Mouse (Mus musculus) heart, embryonic 13.5 days (tissue): ENCODE data around the gene Fignl2. TPM values are rescaled to one million over a fixed set of nuclear protein-coding genes. Genes with fewer than 3 reads are reported as not detected.

Experiments
- ATAC-seq: fragments of 200-750 bp; cut with Nextera tagmentation; 2 replicates; pipeline ENCODE4 v1.8.0; 2017; ENCODE audit warnings: moderate TSS enrichment; ENCODE audit not compliant: insufficient number of reproducible peaks, low FRiP score, low TSS enrichment; ENCODE audit errors: extremely low read depth
- H3K27ac ChIP-seq: fragments of 300-500 bp; sonication (generic); replicated peaks from 2 replicates; pipeline ENCODE4 v1.5.1; 2015; ENCODE audit warnings: moderate library complexity, mild to moderate bottlenecking, inconsistent platforms
- H3K27me3 ChIP-seq: fragments of 300-500 bp; sonication (generic); replicated peaks from 2 replicates; pipeline ENCODE4 v1.6.1; 2015; ENCODE audit warnings: mild to moderate bottlenecking, inconsistent platforms
- H3K36me3 ChIP-seq: fragments of 300-500 bp; sonication (generic); 2 replicates; pipeline ENCODE4 v1.6.1; 2015; ENCODE audit warnings: mild to moderate bottlenecking, inconsistent platforms
- H3K4me1 ChIP-seq: fragments of 300-500 bp; sonication (generic); 2 replicates; pipeline ENCODE4 v1.6.1; 2015; ENCODE audit warnings: inconsistent platforms
- H3K4me2 ChIP-seq: fragments of 300-500 bp; sonication (generic); 2 replicates; pipeline ENCODE4 v1.6.1; 2015; ENCODE audit warnings: inconsistent platforms, mild to moderate bottlenecking, moderate library complexity
- H3K4me3 ChIP-seq: fragments of 300-500 bp; sonication (generic); 2 replicates; pipeline ENCODE4 v1.5.1; 2015; ENCODE audit warnings: moderate library complexity, mild to moderate bottlenecking, inconsistent platforms
- H3K9ac ChIP-seq: fragments of 300-500 bp; sonication (generic); 2 replicates; pipeline ENCODE4 v1.6.1; 2015; ENCODE audit warnings: inconsistent platforms, mild to moderate bottlenecking, moderate library complexity
- H3K9me3 ChIP-seq: fragments of 300-500 bp; sonication (generic); 2 replicates; pipeline ENCODE4 v1.6.1; 2016; ENCODE audit warnings: inconsistent platforms
- WGBS: fragments of 180-500 bp; shearing (Covaris S2); methylation state at CpG from one replicate; pipeline ENCODE4 v1.1.7; 2015; ENCODE audit warnings: mixed read lengths; 5-methylcytosine and 5-hydroxymethylcytosine counted together
- polyA plus RNA-seq: library from polyadenylated mRNA; unstranded; fragments of >200 nt; fragmentation: Nextera tagmentation; extraction: Ambion mirVana; gene quantifications from 2 replicates; pipeline ENCODE4 v1.2.1, GENCODE M21; 2015

The Fignl2 gene
- polyA plus RNA-seq, 1 experiment from 2014 or later = 0.08 TPM

- no peak overlapping the region for H3K27ac ChIP-seq
Observed at GRCm38 (mm10) chr15:101005717-101006116, 72.7 kb downstream of the Fignl2 start.

GRCm38 (mm10) chr15:101004538-101004937, 73.8 kb downstream of the Fignl2 start:
- Histone ChIP-seq H3K4me3 (no peak overlapping the region), H3K4me1 (peaks cover 6% of the 10 kb centered on the region), H3K27me3 (peaks cover 40% of the 10 kb centered on the region), H3K9me3 (no peaks in the 10 kb centered on the region), H3K4me2 (no peak overlapping the region), H3K27ac (no peak overlapping the region), H3K9ac (no peak overlapping the region), H3K36me3 (no peaks in the 10 kb centered on the region)
- WGBS = 61% methylated on average over 3 of the region's 3 CpGs
- no peak for ATAC-seq

More at GRCm38 (mm10) chr15:101005717-101006116, 72.7 kb downstream of the Fignl2 start:
- peaks cover 6% of the 10 kb centered on the region for H3K4me1 ChIP-seq
- ATAC-seq = no peak
- H3K9me3 ChIP-seq = no peaks in the 10 kb centered on the region
- no peak overlapping the region for H3K9ac ChIP-seq
- H3K4me2 ChIP-seq = no peak overlapping the region
- H3K27me3 ChIP-seq = peaks cover 40% of the 10 kb centered on the region
- H3K36me3 ChIP-seq = no peaks in the 10 kb centered on the region
- WGBS = 76% methylated on average over 8 of the region's 8 CpGs
- no peak overlapping the region for H3K4me3 ChIP-seq

- Histone ChIP-seq H3K27me3 (peaks cover 26% of the 10 kb centered on the region; the same call in 1 of the 2 replicates), H3K4me1 (peaks cover 6% of the 10 kb centered on the region), H3K27ac (no peak overlapping the region), H3K36me3 (no peaks in the 10 kb centered on the region), H3K4me2 (no peak overlapping the region), H3K9me3 (no peaks in the 10 kb centered on the region), H3K9ac (no peak overlapping the region), H3K4me3 (no peak overlapping the region)
- 82% methylated on average over 3 of the region's 3 CpGs for WGBS
- no peak for ATAC-seq
Observed at GRCm38 (mm10) chr15:101002466-101002865, 75.9 kb downstream of the Fignl2 start.

- peaks cover 2% of the 10 kb centered on the region; the same call in 1 of the 2 replicates for H3K4me1 ChIP-seq
- ATAC-seq = no peak
- H3K9me3 ChIP-seq = no peaks in the 10 kb centered on the region
- no peak overlapping the region for H3K4me3 ChIP-seq
- no peak overlapping the region for H3K27ac ChIP-seq
- H3K9ac ChIP-seq = no peak overlapping the region
- H3K36me3 ChIP-seq = no peaks in the 10 kb centered on the region
- H3K27me3 ChIP-seq = peaks cover 26% of the 10 kb centered on the region; the same call in 1 of the 2 replicates
- 92% methylated on average over 1 of the region's 1 CpGs for WGBS
- no peak overlapping the region for H3K4me2 ChIP-seq
Observed at GRCm38 (mm10) chr15:101001685-101002084, 76.7 kb downstream of the Fignl2 start.

Other genes starting within 250 kb of the Fignl2 start
- 0.29 and 0.88 TPM in 2 replicates for gene Scn8a, start 208.7 kb downstream of the Fignl2 start, polyA plus RNA-seq
- not detected in 2 replicates for gene Gm47841, start 31.2 kb downstream of the Fignl2 start, polyA plus RNA-seq
- gene Ankrd33, start 37.2 kb upstream of the Fignl2 start, polyA plus RNA-seq = not detected in 2 replicates
- gene Acvrl1, start 50.0 kb upstream of the Fignl2 start, polyA plus RNA-seq = 7.0 and 7.4 TPM in 2 replicates
- 5.4 and 6.0 TPM in 2 replicates for gene Acvr1b, start 95.5 kb upstream of the Fignl2 start, polyA plus RNA-seq
- gene Grasp, start 145.6 kb upstream of the Fignl2 start, polyA plus RNA-seq = 3.8 and 4.4 TPM in 2 replicates
- 10.4 and 10.8 TPM in 2 replicates for gene Nr4a1, start 175.7 kb upstream of the Fignl2 start, polyA plus RNA-seq
- 50.6 and 56.1 TPM in 2 replicates for gene Atg101, start 205.7 kb upstream of the Fignl2 start, polyA plus RNA-seq
- 2.4 and 3.0 TPM in 2 replicates for gene 6030408B16Rik, start 214.6 kb upstream of the Fignl2 start, polyA plus RNA-seq